Mouse (Mus musculus): ENCODE measurements around the gene Pde6h. TPM values are rescaled to one million over a fixed set of nuclear protein-coding genes. Genes with fewer than 3 reads are reported as not detected.

Gene Pde6h
- polyA plus RNA-seq, 1 experiment = 0.12 TPM

DNA sequence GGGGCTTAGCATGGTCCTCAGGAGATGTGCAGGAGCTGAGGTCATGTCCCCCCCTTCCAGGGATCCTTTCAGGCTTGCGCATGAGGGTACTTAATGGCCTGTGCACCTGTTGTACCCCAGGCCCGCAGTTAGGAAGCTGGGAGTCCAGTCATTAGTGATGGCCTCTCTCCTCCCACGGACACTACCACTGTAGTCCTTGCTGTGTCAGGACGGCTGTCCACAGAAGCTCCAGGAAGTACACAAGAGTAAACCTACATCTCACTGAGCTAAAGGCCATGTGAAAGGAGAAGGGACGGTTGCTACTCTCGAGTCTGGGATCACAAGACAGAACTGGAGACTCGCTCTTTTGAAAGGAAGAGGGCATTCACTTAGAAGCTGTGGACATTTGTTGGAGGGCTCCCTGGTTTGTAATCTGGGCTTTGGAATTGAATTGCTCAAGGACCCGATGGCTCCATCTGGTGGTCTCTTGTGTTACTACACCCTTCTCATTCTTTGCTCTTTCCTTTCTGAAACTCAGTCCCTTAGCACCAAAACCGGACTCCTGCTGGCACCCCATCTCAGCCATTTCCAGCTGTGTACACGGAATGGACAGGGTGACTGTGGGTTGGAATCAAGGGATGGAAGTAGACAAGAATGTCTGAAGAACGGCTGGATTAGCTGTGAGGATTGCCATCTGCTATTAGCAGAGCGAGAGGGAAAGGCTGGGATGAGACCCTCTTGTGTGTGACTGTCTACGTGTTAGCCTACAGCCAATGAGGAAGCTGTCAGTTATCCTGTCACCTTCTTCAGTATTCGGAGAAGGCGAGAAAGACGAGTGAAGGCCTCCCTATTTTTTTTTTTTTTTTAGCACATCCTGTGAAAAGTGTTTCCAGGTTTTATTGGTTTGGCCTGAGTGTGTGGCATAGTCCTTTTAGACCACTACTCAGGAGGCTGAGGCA, 3.0 kb upstream of the Pde6h start:
- H3K4me3 ChIP-seq = no peak overlapping the region
- TF ChIP-seq SRF (IDR thresholded peaks at IDR 0.05; ENCODE audit: control insufficient read depth, insufficient read length, low read depth) (no peak), CEBPB (IDR thresholded peaks at IDR 0.05; ENCODE audit: insufficient read depth, poor library complexity, severe bottlenecking) (no peak), USF1 (IDR thresholded peaks at IDR 0.05; ENCODE audit: low read depth) (no peak), POLR2AphosphoS2 (IDR thresholded peaks at IDR 0.05; ENCODE audit: insufficient read length, low read depth) (no peak), MAX (IDR thresholded peaks at IDR 0.05; ENCODE audit: low read depth) (no peak), MYOD1 (IDR thresholded peaks at IDR 0.05; ENCODE audit: control insufficient read depth in 1 of 3, insufficient read length in 2 of 3, low read depth in 2 of 3) (no peak), MYOG (IDR thresholded peaks at IDR 0.05; ENCODE audit: control insufficient read depth in 1 of 3, insufficient read depth in 1 of 3, insufficient read length in 2 of 3, low read depth in 2 of 3) (no peak), POLR2A (IDR thresholded peaks at IDR 0.05; ENCODE audit: insufficient read length, low read depth) (no peak), REST (IDR thresholded peaks at IDR 0.05; ENCODE audit: insufficient read depth, insufficient read length) (no peak), TCF3 (IDR thresholded peaks at IDR 0.05; ENCODE audit: insufficient read length, low read depth) (no peak), TCF12 (IDR thresholded peaks at IDR 0.05; ENCODE audit: insufficient read depth, poor library complexity, severe bottlenecking) (no peak), E2F4 (IDR thresholded peaks at IDR 0.05; ENCODE audit: insufficient read depth) (no peak)
- no peak overlapping the region for H3K4me2 ChIP-seq (ENCODE audit: low read depth)

DNA sequence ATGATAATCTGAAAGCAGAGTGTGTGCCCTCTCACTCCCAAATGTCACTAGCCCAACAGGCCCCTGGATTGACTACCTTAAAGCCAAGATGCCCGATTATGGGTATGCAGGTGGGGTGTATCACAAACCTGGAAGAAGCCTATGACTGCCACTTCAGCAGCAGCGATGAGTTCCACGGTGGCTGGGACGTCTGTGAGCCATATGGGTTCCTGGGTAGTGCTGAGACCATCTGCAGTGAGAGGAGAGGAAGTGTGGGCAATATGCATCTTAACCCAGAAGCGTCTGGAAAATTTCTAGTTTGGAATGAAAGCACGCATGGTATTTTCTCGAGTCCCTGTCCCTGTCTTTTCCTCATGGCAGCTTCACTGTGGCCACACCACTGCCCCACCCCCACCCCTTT, 2.0 kb upstream of the Pde6h start:
- H3K79me2 ChIP-seq (ENCODE audit: control insufficient read depth, insufficient read depth) = no peaks in the 10 kb centered on the region
- H3K4me3 ChIP-seq = no peak overlapping the region
- TF ChIP-seq USF1 (IDR thresholded peaks at IDR 0.05; ENCODE audit: low read depth) (no peak), TCF3 (IDR thresholded peaks at IDR 0.05; ENCODE audit: insufficient read length, low read depth) (no peak), MYOG (IDR thresholded peaks at IDR 0.05; ENCODE audit: control insufficient read depth in 1 of 3, insufficient read depth in 1 of 3, insufficient read length in 2 of 3, low read depth in 2 of 3) (no peak), POLR2A (IDR thresholded peaks at IDR 0.05; ENCODE audit: insufficient read length, low read depth) (no peak), SRF (IDR thresholded peaks at IDR 0.05; ENCODE audit: control insufficient read depth, insufficient read length, low read depth) (no peak), REST (IDR thresholded peaks at IDR 0.05; ENCODE audit: insufficient read depth, insufficient read length) (no peak), MAX (IDR thresholded peaks at IDR 0.05; ENCODE audit: low read depth) (no peak), TCF12 (IDR thresholded peaks at IDR 0.05; ENCODE audit: insufficient read depth, poor library complexity, severe bottlenecking) (no peak), CEBPB (IDR thresholded peaks at IDR 0.05; ENCODE audit: insufficient read depth, poor library complexity, severe bottlenecking) (no peak), E2F4 (IDR thresholded peaks at IDR 0.05; ENCODE audit: insufficient read depth) (no peak), POLR2AphosphoS2 (IDR thresholded peaks at IDR 0.05; ENCODE audit: insufficient read length, low read depth) (no peak), MYOD1 (IDR thresholded peaks at IDR 0.05; ENCODE audit: control insufficient read depth in 1 of 3, insufficient read length in 2 of 3, low read depth in 2 of 3) (no peak)
- H3ac ChIP-seq (ENCODE audit: control insufficient read depth, insufficient read length) = no peak overlapping the region
- no peak overlapping the region for H3K4me2 ChIP-seq (ENCODE audit: low read depth)
- no peaks in the 10 kb centered on the region for H3K36me3 ChIP-seq (ENCODE audit: control insufficient read depth, insufficient read depth)
- H3K27me3 ChIP-seq (ENCODE audit: control insufficient read depth, insufficient read depth, insufficient read length) = no peaks in the 10 kb centered on the region

More for the DNA sequence above, 3.0 kb upstream of the Pde6h start:
- no peaks in the 10 kb centered on the region for H3K36me3 ChIP-seq (ENCODE audit: control insufficient read depth, insufficient read depth)
- H3ac ChIP-seq (ENCODE audit: control insufficient read depth, insufficient read length) = no peak overlapping the region
- no peaks in the 10 kb centered on the region for H3K27me3 ChIP-seq (ENCODE audit: control insufficient read depth, insufficient read depth, insufficient read length)
- no peaks in the 10 kb centered on the region for H3K79me2 ChIP-seq (ENCODE audit: control insufficient read depth, insufficient read depth)

DNA sequence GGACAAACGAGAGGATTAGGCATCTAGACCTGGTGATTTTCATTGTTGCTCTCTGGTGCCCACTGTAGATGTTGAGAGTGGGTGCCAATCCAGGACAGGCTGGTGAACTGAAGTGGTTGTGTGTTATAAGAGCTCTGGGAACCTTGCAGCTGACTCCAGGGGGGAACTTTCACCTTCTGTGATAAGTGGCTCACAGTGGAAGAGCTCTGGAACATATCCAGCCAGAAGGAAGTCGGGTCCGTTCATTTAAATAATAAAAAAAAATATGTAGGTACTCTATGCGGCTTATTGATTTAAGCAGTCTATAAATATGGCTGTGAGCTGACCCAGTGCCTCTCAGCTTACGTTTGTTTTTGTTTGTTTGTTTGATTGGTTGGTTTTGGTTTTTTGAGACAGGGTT, 1.6 kb upstream of the Pde6h start, which contains the start of gene Erp27:
Erp27 (minus strand) TSS at position 101 of the 400 bp plus-strand sequence.
- H3K36me3 ChIP-seq (ENCODE audit: control insufficient read depth, insufficient read depth) = no peaks in the 10 kb centered on the region
- no peak within 1 kb of the TSS for H3K4me2 ChIP-seq (ENCODE audit: low read depth)
- no peaks in the 10 kb centered on the region for H3K27me3 ChIP-seq (ENCODE audit: control insufficient read depth, insufficient read depth, insufficient read length)
- TF ChIP-seq REST (IDR thresholded peaks at IDR 0.05; ENCODE audit: insufficient read depth, insufficient read length) (no peak), USF1 (IDR thresholded peaks at IDR 0.05; ENCODE audit: low read depth) (no peak), TCF3 (IDR thresholded peaks at IDR 0.05; ENCODE audit: insufficient read length, low read depth) (no peak), POLR2AphosphoS2 (IDR thresholded peaks at IDR 0.05; ENCODE audit: insufficient read length, low read depth) (no peak), CEBPB (IDR thresholded peaks at IDR 0.05; ENCODE audit: insufficient read depth, poor library complexity, severe bottlenecking) (no peak), TCF12 (IDR thresholded peaks at IDR 0.05; ENCODE audit: insufficient read depth, poor library complexity, severe bottlenecking) (no peak), SRF (IDR thresholded peaks at IDR 0.05; ENCODE audit: control insufficient read depth, insufficient read length, low read depth) (no peak), MYOG (IDR thresholded peaks at IDR 0.05; ENCODE audit: control insufficient read depth in 1 of 3, insufficient read depth in 1 of 3, insufficient read length in 2 of 3, low read depth in 2 of 3) (no peak), MYOD1 (IDR thresholded peaks at IDR 0.05; ENCODE audit: control insufficient read depth in 1 of 3, insufficient read length in 2 of 3, low read depth in 2 of 3) (no peak), POLR2A (IDR thresholded peaks at IDR 0.05; ENCODE audit: insufficient read length, low read depth) (no peak), MAX (IDR thresholded peaks at IDR 0.05; ENCODE audit: low read depth) (no peak), E2F4 (IDR thresholded peaks at IDR 0.05; ENCODE audit: insufficient read depth) (no peak)
- H3K4me3 ChIP-seq = no peak within 1 kb of the TSS
- no peak within 1 kb of the TSS for H3ac ChIP-seq (ENCODE audit: control insufficient read depth, insufficient read length)
- no peaks in the 10 kb centered on the region for H3K79me2 ChIP-seq (ENCODE audit: control insufficient read depth, insufficient read depth)

DNA sequence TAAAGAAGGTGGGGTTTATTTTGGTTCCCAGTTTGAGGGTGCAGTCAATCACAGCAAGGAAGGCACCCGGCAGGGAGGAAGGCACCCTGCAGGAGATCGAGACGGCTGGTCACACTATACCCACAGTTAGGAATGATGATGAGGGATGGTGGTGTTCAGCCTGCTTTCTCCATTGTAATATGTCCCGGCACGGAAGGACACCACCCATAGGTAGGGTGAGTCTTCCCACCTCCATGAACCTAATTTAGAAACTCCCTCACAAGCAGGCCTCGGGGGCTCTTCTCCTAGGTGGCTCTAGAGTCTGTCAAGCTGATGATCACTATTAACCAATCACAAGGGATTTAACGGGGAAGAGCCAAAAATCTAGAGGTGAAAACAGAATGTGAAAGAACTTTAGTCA, 761 bp upstream of the Pde6h start:
- Histone ChIP-seq H3K36me3 (ENCODE audit: control insufficient read depth, insufficient read depth) (no peaks in the 10 kb centered on the region), H3ac (ENCODE audit: control insufficient read depth, insufficient read length) (no peak overlapping the region), H3K4me2 (ENCODE audit: low read depth) (no peak overlapping the region), H3K4me3 (no peak overlapping the region), H3K27me3 (ENCODE audit: control insufficient read depth, insufficient read depth, insufficient read length) (no peaks in the 10 kb centered on the region), H3K79me2 (ENCODE audit: control insufficient read depth, insufficient read depth) (no peaks in the 10 kb centered on the region)
- no peak for TF ChIP-seq MYOG (IDR thresholded peaks at IDR 0.05; ENCODE audit: control insufficient read depth in 1 of 3, insufficient read depth in 1 of 3, insufficient read length in 2 of 3, low read depth in 2 of 3)
- no peak for TF ChIP-seq POLR2AphosphoS2 (IDR thresholded peaks at IDR 0.05; ENCODE audit: insufficient read length, low read depth)
- TF ChIP-seq TCF12 (IDR thresholded peaks at IDR 0.05; ENCODE audit: insufficient read depth, poor library complexity, severe bottlenecking) = no peak
- TF ChIP-seq POLR2A (IDR thresholded peaks at IDR 0.05; ENCODE audit: insufficient read length, low read depth) = no peak
- TF ChIP-seq E2F4 (IDR thresholded peaks at IDR 0.05; ENCODE audit: insufficient read depth) = no peak
- TF ChIP-seq MAX (IDR thresholded peaks at IDR 0.05; ENCODE audit: low read depth) = no peak
- no peak for TF ChIP-seq SRF (IDR thresholded peaks at IDR 0.05; ENCODE audit: control insufficient read depth, insufficient read length, low read depth)
- TF ChIP-seq MYOD1 (IDR thresholded peaks at IDR 0.05; ENCODE audit: control insufficient read depth in 1 of 3, insufficient read length in 2 of 3, low read depth in 2 of 3) = no peak
- TF ChIP-seq TCF3 (IDR thresholded peaks at IDR 0.05; ENCODE audit: insufficient read length, low read depth) = no peak
